Mouse (Mus musculus): Measurements from ENCODE around the gene Ift80.

DNA sequence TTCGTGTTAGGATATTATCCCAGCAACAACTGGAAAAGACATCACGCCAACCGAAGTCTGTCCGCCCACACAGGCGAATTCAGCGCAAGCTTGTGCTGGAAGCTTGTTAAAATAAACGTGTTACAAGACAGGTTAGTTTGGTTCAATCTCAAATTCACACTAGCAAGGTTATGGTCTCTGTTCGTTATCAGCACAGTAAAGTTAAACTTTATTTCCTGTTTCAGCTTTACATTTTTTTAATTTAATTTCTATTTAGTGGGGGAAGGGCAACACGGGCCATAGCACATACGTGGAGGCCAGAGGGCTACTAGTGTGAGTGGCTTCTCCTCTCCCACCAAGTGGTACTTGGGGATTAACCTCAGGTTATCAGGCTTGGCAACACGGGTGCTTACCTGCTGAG is 47.5 kb upstream of the Ift80 start:
- no peak for TF ChIP-seq CTCF (conservative IDR thresholded peaks at IDR 0.05 in 1 of 2, IDR thresholded peaks at IDR 0.05 in 1 of 2; ENCODE audit: low read depth in 2 of 2, low read length in 2 of 2)
- TF ChIP-seq BHLHE40 (IDR thresholded peaks at IDR 0.05; ENCODE audit: low read depth, low read length), result no peak
- TF ChIP-seq JUN (IDR thresholded peaks at IDR 0.05; ENCODE audit: insufficient read depth, low read depth, low read length), result no peak
- no peak for TF ChIP-seq ZNF384 (IDR thresholded peaks at IDR 0.05; ENCODE audit: low read depth, low read length)
- no peak for TF ChIP-seq POLR2A (IDR thresholded peaks at IDR 0.05; ENCODE audit: low read depth, low read length)
